Mouse (Mus musculus) midbrain, embryonic 12.5 days (tissue): ENCODE data around the gene Zfp180. TPM values are rescaled to one million over a fixed set of nuclear protein-coding genes. Genes with fewer than 3 reads are reported as not detected.
A peak's percentile ranks its signal among the peaks of the same experiment; 100 is the strongest.

Experiments
- ATAC-seq: fragments of 200-750 bp; cut with Nextera tagmentation; 2 replicates; pipeline ENCODE4 v1.8.0; 2017; ENCODE audit warnings: low read depth, moderate TSS enrichment, moderate library complexity; ENCODE audit not compliant: low FRiP score
- H3K27ac ChIP-seq: fragments of 300-500 bp; sonication (generic); replicated peaks from 2 replicates; pipeline ENCODE4 v1.5.1; 2016; ENCODE audit warnings: mild to moderate bottlenecking
- H3K27me3 ChIP-seq: fragments of 300-500 bp; sonication (generic); 2 replicates; pipeline ENCODE4 v1.6.1; 2016; ENCODE audit warnings: mild to moderate bottlenecking
- H3K36me3 ChIP-seq: fragments of 300-500 bp; sonication (generic); 2 replicates; pipeline ENCODE4 v1.6.1; 2016
- H3K4me1 ChIP-seq: fragments of 300-500 bp; sonication (generic); 2 replicates; pipeline ENCODE4 v1.6.1; 2016
- H3K4me2 ChIP-seq: fragments of 300-500 bp; sonication (generic); replicated peaks from 2 replicates; pipeline ENCODE4 v1.6.1; 2016; ENCODE audit warnings: mild to moderate bottlenecking, moderate library complexity
- H3K4me3 ChIP-seq: fragments of 300-500 bp; sonication (generic); 2 replicates; pipeline ENCODE4 v1.5.1; 2016; ENCODE audit warnings: mild to moderate bottlenecking
- H3K9ac ChIP-seq: fragments of 300-500 bp; sonication (generic); replicated peaks from 2 replicates; pipeline ENCODE4 v1.6.1; 2016; ENCODE audit warnings: mild to moderate bottlenecking, moderate library complexity
- H3K9me3 ChIP-seq: fragments of 300-500 bp; sonication (generic); 2 replicates; pipeline ENCODE4 v1.6.1; 2016; ENCODE audit warnings: mild to moderate bottlenecking
- WGBS: fragments of 180-500 bp; shearing (Covaris S2); methylation state at CpG from one replicate; pipeline ENCODE4 v1.1.7; 2016; 5-methylcytosine and 5-hydroxymethylcytosine counted together
- polyA plus RNA-seq: library from polyadenylated mRNA; unstranded; fragments of >200 nt; fragmentation: Nextera tagmentation; extraction: Ambion mirVana; gene quantifications from 2 replicates; pipeline ENCODE4 v1.2.1, GENCODE M21; 2016

Zfp180 gene
- polyA plus RNA-seq, 1 experiment from 2014 or later: 32.4 TPM

GRCm38 (mm10) chr7:24112156-24112856 lies 30.6 kb downstream of the Zfp180 start, which contains the start of gene Zfp112:
TSS of gene Zfp112 (plus strand) at chr7:24112314.
- Histone ChIP-seq H3K27me3 (no peaks in the 10 kb centered on the region), H3K4me2 (peak within 1 kb of the TSS; percentile 78), H3K36me3 (peaks cover 24% of the 10 kb centered on the region), H3K9me3 (peaks cover 22% of the 10 kb centered on the region), H3K27ac (peak within 1 kb of the TSS; percentile 11; the same call in 1 of the 2 replicates), H3K4me3 (peak within 1 kb of the TSS; percentile 68), H3K4me1 (peaks cover 7% of the 10 kb centered on the region), H3K9ac (peak within 1 kb of the TSS; percentile 71)
- peak; percentile 96 for ATAC-seq
- 3% methylated on average over 23 of the region's 23 CpGs for WGBS

GRCm38 (mm10) chr7:24113001-24113400 lies 31.3 kb downstream of the Zfp180 start:
- H3K27me3 ChIP-seq: no peaks in the 10 kb centered on the region
- peak overlapping the region; percentile 78 for H3K4me2 ChIP-seq
- ATAC-seq: no peak
- peak overlapping the region; percentile 68 for H3K4me3 ChIP-seq
- peak overlapping the region; percentile 71 for H3K9ac ChIP-seq
- H3K36me3 ChIP-seq: peaks cover 17% of the 10 kb centered on the region
- peaks cover 7% of the 10 kb centered on the region for H3K4me1 ChIP-seq
- 15% methylated on average over 12 of the region's 12 CpGs for WGBS
- H3K9me3 ChIP-seq: peaks cover 16% of the 10 kb centered on the region
- H3K27ac ChIP-seq: 0 out of 2 replicates have a peak overlapping the region, but pooled peaks have one; percentile 11

GRCm38 (mm10) chr7:24116655-24117054 lies 34.9 kb downstream of the Zfp180 start:
- Histone ChIP-seq H3K4me3 (no peak overlapping the region), H3K9ac (no peak overlapping the region), H3K36me3 (no peaks in the 10 kb centered on the region), H3K27me3 (no peaks in the 10 kb centered on the region), H3K27ac (no peak overlapping the region), H3K9me3 (no peaks in the 10 kb centered on the region), H3K4me1 (peaks cover 7% of the 10 kb centered on the region), H3K4me2 (no peak overlapping the region)
- ATAC-seq: no peak
- 78% methylated on average over 4 of the region's 4 CpGs for WGBS

- peak overlapping the region; percentile 75 for H3K4me3 ChIP-seq
- H3K4me1 ChIP-seq: peaks cover 11% of the 10 kb centered on the region
- ATAC-seq: peak; percentile 70
- H3K27me3 ChIP-seq: no peaks in the 10 kb centered on the region
- peak overlapping the region; percentile 81 for H3K9ac ChIP-seq
- 0 out of 2 replicates have a peak overlapping the region, but pooled peaks have one; percentile 25 for H3K27ac ChIP-seq
- 17% methylated on average over 6 of the region's 6 CpGs for WGBS
- H3K36me3 ChIP-seq: peaks cover 24% of the 10 kb centered on the region
- no peaks in the 10 kb centered on the region for H3K9me3 ChIP-seq
- H3K4me2 ChIP-seq: peak overlapping the region; percentile 75
Observed at GRCm38 (mm10) chr7:24133425-24133995, 51.8 kb downstream of the Zfp180 start.

GRCm38 (mm10) chr7:24133996-24134828 lies 52.5 kb downstream of the Zfp180 start, which contains the start of gene Zfp235:
TSS of gene Zfp235 (plus strand) at chr7:24134169.
- Histone ChIP-seq H3K27me3 (no peaks in the 10 kb centered on the region), H3K4me3 (peak within 1 kb of the TSS; percentile 75), H3K36me3 (peaks cover 31% of the 10 kb centered on the region), H3K4me2 (peak within 1 kb of the TSS; percentile 75), H3K9ac (peak within 1 kb of the TSS; percentile 81), H3K27ac (0 out of 2 replicates have a peak within 1 kb of the TSS, but pooled peaks have one; percentile 25), H3K9me3 (no peaks in the 10 kb centered on the region), H3K4me1 (peaks cover 11% of the 10 kb centered on the region)
- 4% methylated on average over 32 of the region's 32 CpGs for WGBS
- ATAC-seq: peak; percentile 96

GRCm38 (mm10) chr7:24142566-24142965 lies 60.8 kb downstream of the Zfp180 start:
- Histone ChIP-seq H3K4me2 (no peak overlapping the region), H3K9ac (no peak overlapping the region), H3K27ac (no peak overlapping the region), H3K4me1 (no peaks in the 10 kb centered on the region), H3K9me3 (no peaks in the 10 kb centered on the region), H3K36me3 (peaks cover 49% of the 10 kb centered on the region), H3K27me3 (no peaks in the 10 kb centered on the region), H3K4me3 (no peak overlapping the region)
- 92% methylated on average over 6 of the region's 6 CpGs for WGBS
- no peak for ATAC-seq

GRCm38 (mm10) chr7:24153272-24153671 lies 71.5 kb downstream of the Zfp180 start:
- WGBS: 7% methylated on average over 1 of the region's 1 CpGs
- no peak for ATAC-seq
- H3K27ac ChIP-seq: no peak overlapping the region
- H3K27me3 ChIP-seq: no peaks in the 10 kb centered on the region
- no peak overlapping the region for H3K4me3 ChIP-seq
- no peak overlapping the region for H3K4me2 ChIP-seq
- H3K9ac ChIP-seq: no peak overlapping the region
- peaks cover 4% of the 10 kb centered on the region; the same call in 1 of the 2 replicates for H3K9me3 ChIP-seq
- no peaks in the 10 kb centered on the region for H3K4me1 ChIP-seq
- H3K36me3 ChIP-seq: no peaks in the 10 kb centered on the region

Other genes with a start within 250 kb of the Zfp180 start
- gene Vmn1r176, start 244.6 kb upstream of the Zfp180 start, polyA plus RNA-seq: not detected in 2 replicates
- not detected in 2 replicates for gene Vmn1r177, start 215.5 kb upstream of the Zfp180 start, polyA plus RNA-seq
- not detected in 2 replicates for gene Vmn1r178, start 189.9 kb upstream of the Zfp180 start, polyA plus RNA-seq
- gene Vmn1r179, start 154.9 kb upstream of the Zfp180 start, polyA plus RNA-seq: not detected in 2 replicates
- gene Vmn1r180, start 131.3 kb upstream of the Zfp180 start, polyA plus RNA-seq: not detected in 2 replicates
- gene Vmn1r181, start 107.3 kb upstream of the Zfp180 start, polyA plus RNA-seq: not detected in 2 replicates
- gene V1rd19, start 80.2 kb upstream of the Zfp180 start, polyA plus RNA-seq: not detected in 2 replicates
- not detected in 2 replicates for gene Vmn1r183, start 28.7 kb upstream of the Zfp180 start, polyA plus RNA-seq
- gene Zfp112, start 30.4 kb downstream of the Zfp180 start, polyA plus RNA-seq: 8.1 and 8.3 TPM in 2 replicates
- gene Zfp235, start 52.2 kb downstream of the Zfp180 start, polyA plus RNA-seq: 15.3 and 17.1 TPM in 2 replicates
- 6.1 and 7.4 TPM in 2 replicates for gene Zfp114, start 93.1 kb downstream of the Zfp180 start, polyA plus RNA-seq
- 8.3 and 10.7 TPM in 2 replicates for gene Zfp111, start 129.5 kb downstream of the Zfp180 start, polyA plus RNA-seq
- gene Zfp109, start 155.6 kb downstream of the Zfp180 start, polyA plus RNA-seq: 3.8 and 5.2 TPM in 2 replicates
- 3.8 and 4.8 TPM in 2 replicates for gene Zfp108, start 172.9 kb downstream of the Zfp180 start, polyA plus RNA-seq
- gene Zfp93, start 188.5 kb downstream of the Zfp180 start, polyA plus RNA-seq: 7.1 and 7.7 TPM in 2 replicates
- 45.1 and 45.4 TPM in 2 replicates for gene Zfp61, start 219.3 kb downstream of the Zfp180 start, polyA plus RNA-seq
- gene Zfp94, start 234.7 kb downstream of the Zfp180 start, polyA plus RNA-seq: 16.6 and 18.1 TPM in 2 replicates